Mouse (Mus musculus): ENCODE data around the gene Spats2.
"Not testable (repeated sequence)": the region's sequence is repeated elsewhere in the genome, so short reads cannot be mapped to it uniquely, and the experiment has no call there.

GRCm38 (mm10) chr15:99076011-99076410 is 49.7 kb upstream of the Spats2 start:
- TF ChIP-seq POLR2A, CTCF (IDR thresholded peaks at IDR 0.05; ENCODE audit: extremely low read depth, insufficient read depth, low read length): not testable (repeated sequence)
